Comparison of ENCODE assay signal across 11 mouse cellular contexts in genomic region chr2:20676379-20676778, GRCm38 (mm10).
DNase-seq lines count a peak whose midpoint lies in the region; ATAC-seq and TF ChIP-seq lines count a peak whose summit lies in the region.
"Had no signal": no experiment of that assay in that cellular context is flagged by ENCODE, and none has a peak within 500 bp of the region (broad histone marks: within the 10 kb centered on the region; RNA-seq: fewer than 3 reads in every experiment).

No protein-coding gene starts in this region.

- H3K9me3 ChIP-seq in neural tube, embryonic 15.5 days (replicated peaks), result no peaks in the 10 kb centered on the region
- H3K9me3 ChIP-seq: hindbrain, embryonic 10.5 days had no signal

- H3K4me2 ChIP-seq in neural tube, embryonic 15.5 days, result no peak overlapping the region
- H3K4me2 ChIP-seq: limb, embryonic 12.5 days had no signal

- 95% methylated on average over 3 of the region's 3 CpGs for WGBS in kidney, adult 2 months
- WGBS in neural tube, embryonic 15.5 days, result 96% methylated on average over 3 of the region's 3 CpGs

- no peak for DNase-seq in kidney, adult 2 months
- DNase-seq in kidney, adult 8-10 months, result no peak
- DNase-seq in thymus, postnatal 14 days, result peak; percentile 4
- DNase-seq in thymus, postnatal 25 days, result no peak
- no peak for DNase-seq in brain, embryonic 14.5 days (ENCODE audit: low read depth)
- no peak for DNase-seq in ovary, postnatal 14 days (ENCODE audit: low spot score)
- DNase-seq: heart, adult 18-20 months; right cerebral cortex, adult 18-20 months had no signal

- H3K4me1 ChIP-seq in kidney, adult 2 months (ENCODE audit: control insufficient read depth, insufficient read depth, low read length), result no peaks in the 10 kb centered on the region
- H3K4me1 ChIP-seq in neural tube, embryonic 15.5 days, result no peaks in the 10 kb centered on the region
- H3K4me1 ChIP-seq: hindbrain, embryonic 10.5 days had no signal

- H3K36me3 ChIP-seq in kidney, adult 2 months (ENCODE audit: control insufficient read depth, insufficient read depth, low read length), result no peaks in the 10 kb centered on the region
- no peaks in the 10 kb centered on the region for H3K36me3 ChIP-seq in neural tube, embryonic 15.5 days
- H3K36me3 ChIP-seq: hindbrain, embryonic 10.5 days; limb, embryonic 12.5 days had no signal

- H3K9ac ChIP-seq in neural tube, embryonic 15.5 days (replicated peaks), result no peak overlapping the region
- H3K9ac ChIP-seq: limb, embryonic 12.5 days had no signal

- no peak for TF ChIP-seq POLR2A in kidney, adult 2 months (IDR thresholded peaks at IDR 0.05; ENCODE audit: low read depth, low read length)
- no peak for TF ChIP-seq POLR2A in brain, embryonic 14.5 days (IDR thresholded peaks at IDR 0.05; ENCODE audit: borderline replicate concordance, extremely low read depth, insufficient read depth, insufficient read length, poor library complexity, severe bottlenecking)

- no peak overlapping the region for H3K4me3 ChIP-seq in kidney, adult 2 months (ENCODE audit: insufficient read depth, low read depth, low read length)
- H3K4me3 ChIP-seq in neural tube, embryonic 15.5 days (replicated peaks), result no peak overlapping the region
- H3K4me3 ChIP-seq: hindbrain, embryonic 10.5 days; limb, embryonic 12.5 days had no signal

- no peak overlapping the region for H3K27ac ChIP-seq in kidney, adult 2 months (ENCODE audit: insufficient read depth, low read depth, low read length)
- H3K27ac ChIP-seq in neural tube, embryonic 15.5 days (replicated peaks), result no peak overlapping the region
- H3K27ac ChIP-seq: hindbrain, embryonic 10.5 days; limb, embryonic 12.5 days had no signal

- no peak for ATAC-seq in neural tube, embryonic 15.5 days (ENCODE audit: low FRiP score)

- peak; percentile 27; the same call in 1 of the 2 replicates for TF ChIP-seq CTCF in kidney, adult 2 months (conservative IDR thresholded peaks at IDR 0.05; ENCODE audit: insufficient read depth, insufficient read length, low read depth, low read length)
- TF ChIP-seq CTCF in brain, embryonic 14.5 days (IDR thresholded peaks at IDR 0.05; ENCODE audit: borderline replicate concordance, extremely low read depth, insufficient read depth, insufficient read length), result peak; percentile 29; the same call in 1 of the 2 replicates

- no peaks in the 10 kb centered on the region for H3K27me3 ChIP-seq in kidney, adult 2 months (replicated peaks; ENCODE audit: control insufficient read depth, insufficient read depth, low read length)
- no peaks in the 10 kb centered on the region for H3K27me3 ChIP-seq in neural tube, embryonic 15.5 days (replicated peaks)
- H3K27me3 ChIP-seq: limb, embryonic 12.5 days had no signal
